Mouse (Mus musculus) heart, postnatal 0 days (tissue): Measurements from ENCODE around the gene Syn3.

Experiments
- CTCF ChIP-seq: IDR thresholded peaks from 2 replicates; pipeline ENCODE4 v1.5.1; 2016; ENCODE audit warnings: antibody characterized with exemption, control low read depth, low read depth
- EP300 ChIP-seq: IDR thresholded peaks from 2 replicates; pipeline ENCODE4 v1.6.1; 2016; ENCODE audit warnings: antibody characterized with exemption, low read depth

- no peak for TF ChIP-seq CTCF
- TF ChIP-seq EP300, result no peak
Observed at GRCm38 (mm10) chr10:86369346-86369745, 129.3 kb downstream of the Syn3 start.
